Mouse (Mus musculus) cerebellum, adult 8-10 months (tissue): ENCODE measurements at regions not wholly inside any gene's neighbourhood (a gene's known extent, or its start where the extent isn't known, plus 50 kb on each side); places are given as distances from the start of the nearest gene placed in this dataset.

Experiments used
- DNase-seq: peaks from one replicate; pipeline ENCODE4 v3.0.0; 2022

GRCm38 (mm10) chr6:117622946-117623345 is 218.0 kb upstream of the Zfp637 start:
- no peak for DNase-seq

- no peak for DNase-seq
Measured at GRCm38 (mm10) chr6:117625716-117626115, 215.3 kb upstream of the Zfp637 start.

GRCm38 (mm10) chr6:117627461-117627860 is 213.5 kb upstream of the Zfp637 start:
- DNase-seq = no peak

- no peak for DNase-seq
Measured at GRCm38 (mm10) chr6:117646628-117647027, 194.4 kb upstream of the Zfp637 start.

GRCm38 (mm10) chr6:117650541-117650940 is 190.4 kb upstream of the Zfp637 start:
- no peak for DNase-seq

DNA sequence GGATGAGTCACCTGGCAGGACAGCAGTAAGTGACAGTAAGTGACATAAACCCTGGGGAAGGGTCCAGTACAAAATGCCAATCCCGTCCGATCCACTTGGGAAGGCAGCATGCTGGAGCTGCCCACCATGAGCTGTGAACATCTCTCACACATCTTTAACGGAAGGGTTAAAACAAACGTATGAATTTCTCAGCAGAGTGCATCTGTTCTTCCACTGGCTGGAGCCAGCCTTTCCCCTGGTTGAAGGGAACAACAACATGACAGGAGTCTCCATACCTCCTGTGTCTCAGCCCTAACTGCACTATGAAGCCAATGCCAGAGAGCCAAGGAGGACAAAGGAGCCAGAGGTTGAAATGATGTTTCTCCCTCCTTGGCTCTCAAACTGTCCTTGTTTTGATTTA is 189.4 kb upstream of the Zfp637 start:
- no peak for DNase-seq

DNA sequence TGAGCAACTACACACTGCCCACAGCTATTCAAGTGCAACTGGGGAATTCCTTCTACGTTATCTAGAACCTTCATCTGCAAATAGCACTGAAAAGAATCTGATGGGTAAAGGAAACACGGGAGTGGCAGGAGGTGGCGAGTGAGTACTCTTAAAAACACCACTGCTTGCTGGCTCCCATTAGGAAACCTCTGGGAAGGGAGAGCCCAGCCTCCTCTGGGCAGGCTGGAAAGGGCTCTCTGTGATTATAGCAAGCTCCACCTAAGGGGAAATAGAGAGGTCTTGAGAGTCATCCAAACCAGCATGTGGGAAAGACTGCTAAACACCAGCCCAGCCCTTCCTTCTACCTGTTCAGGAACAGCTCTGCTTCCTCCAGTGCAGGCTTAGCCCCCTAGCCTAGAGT is 189.0 kb upstream of the Zfp637 start:
- DNase-seq = no peak

DNA sequence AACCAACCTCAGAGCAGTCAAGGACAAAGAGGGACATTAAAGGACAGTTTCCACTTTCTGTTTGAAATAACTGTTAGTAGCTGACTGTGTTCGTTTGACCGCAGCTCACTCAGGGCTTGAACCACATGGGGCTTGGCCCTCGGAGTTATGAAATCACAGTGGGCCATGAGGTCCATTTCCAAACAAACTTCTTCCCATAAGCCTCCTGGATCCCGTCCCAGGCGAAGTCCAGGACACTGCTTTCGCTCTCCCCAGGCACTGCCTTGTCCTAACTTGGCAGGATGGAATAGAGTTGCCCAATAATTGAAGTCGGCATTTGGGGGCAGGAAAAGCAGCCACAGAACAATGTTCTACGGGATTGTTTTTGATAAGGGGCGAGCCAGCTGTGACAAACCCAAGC is 188.1 kb upstream of the Zfp637 start:
- DNase-seq = no peak

- DNase-seq = no peak
Measured at GRCm38 (mm10) chr6:117653886-117654425, 187.0 kb upstream of the Zfp637 start.

DNA sequence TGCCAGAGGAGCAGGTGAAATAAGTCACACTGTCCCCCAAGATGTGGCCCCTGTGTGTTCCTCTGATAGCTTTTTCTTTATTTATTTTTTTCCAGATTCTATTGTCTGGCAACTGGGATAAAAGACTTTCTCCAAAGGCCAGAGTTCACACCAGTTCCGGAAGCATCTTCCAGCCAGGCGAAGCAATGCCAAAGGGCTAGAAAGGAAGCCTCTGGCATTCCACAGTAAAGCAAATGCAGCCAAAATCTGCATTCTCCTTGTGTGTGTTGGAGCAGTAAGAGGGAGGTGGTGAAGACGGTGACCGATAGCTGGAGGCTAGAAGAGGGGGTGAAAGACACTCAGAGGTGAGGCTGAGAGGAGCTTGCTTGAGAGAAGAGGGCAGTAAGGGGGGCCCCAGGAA is 185.0 kb upstream of the Zfp637 start:
- no peak for DNase-seq

DNA sequence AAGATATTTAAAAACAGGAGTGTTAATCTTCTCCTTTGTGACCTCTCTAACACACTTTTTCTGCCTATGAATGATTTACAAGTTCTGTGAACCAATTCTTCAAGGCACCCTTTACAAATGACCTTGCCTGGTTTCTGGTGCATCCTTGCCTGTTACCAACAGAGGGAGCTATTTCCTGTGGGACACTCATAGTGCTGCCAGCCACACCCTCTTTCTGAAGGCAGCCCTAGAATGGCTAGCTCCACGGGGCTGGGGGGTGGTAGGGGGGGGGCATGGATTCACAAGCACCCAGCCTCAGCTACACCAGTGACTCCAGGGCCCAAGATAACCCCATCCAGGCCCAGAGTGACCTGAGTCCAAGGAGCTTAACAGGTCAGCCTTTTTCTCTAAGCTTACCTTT is 180.4 kb upstream of the Zfp637 start:
- no peak for DNase-seq

- DNase-seq = no peak
Measured at GRCm38 (mm10) chr6:117662635-117663034, 178.3 kb upstream of the Zfp637 start.

- DNase-seq = no peak
Measured at GRCm38 (mm10) chr6:117670337-117670736, 170.6 kb upstream of the Zfp637 start.

- DNase-seq = no peak
Measured at GRCm38 (mm10) chr6:117670792-117671525, 170.0 kb upstream of the Zfp637 start.

- no peak for DNase-seq
Measured at GRCm38 (mm10) chr6:117675059-117675800, 165.8 kb upstream of the Zfp637 start.

GRCm38 (mm10) chr6:117676064-117676821 is 164.7 kb upstream of the Zfp637 start:
- no peak for DNase-seq

GRCm38 (mm10) chr6:117677062-117677461 is 163.9 kb upstream of the Zfp637 start:
- DNase-seq = no peak

DNA sequence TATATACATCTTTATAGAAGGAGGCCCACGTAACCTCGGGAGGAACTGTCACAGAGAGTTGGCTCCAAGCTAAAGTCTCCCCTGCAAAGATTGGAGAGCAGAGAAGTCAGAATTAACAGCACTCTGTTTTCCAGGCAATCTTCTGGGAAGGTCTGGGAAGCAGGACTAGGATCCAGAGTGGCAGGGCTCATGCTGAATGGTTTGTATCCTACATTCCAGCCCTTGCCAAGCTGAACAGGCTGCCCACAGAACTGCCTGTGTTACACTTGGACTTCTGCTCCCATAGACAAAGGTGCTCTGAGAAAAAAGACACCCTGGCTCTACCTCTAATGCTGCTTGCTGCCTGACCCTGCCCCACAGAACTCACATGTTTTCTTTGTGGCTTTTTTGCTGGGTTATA is 163.2 kb upstream of the Zfp637 start:
- DNase-seq = no peak

DNA sequence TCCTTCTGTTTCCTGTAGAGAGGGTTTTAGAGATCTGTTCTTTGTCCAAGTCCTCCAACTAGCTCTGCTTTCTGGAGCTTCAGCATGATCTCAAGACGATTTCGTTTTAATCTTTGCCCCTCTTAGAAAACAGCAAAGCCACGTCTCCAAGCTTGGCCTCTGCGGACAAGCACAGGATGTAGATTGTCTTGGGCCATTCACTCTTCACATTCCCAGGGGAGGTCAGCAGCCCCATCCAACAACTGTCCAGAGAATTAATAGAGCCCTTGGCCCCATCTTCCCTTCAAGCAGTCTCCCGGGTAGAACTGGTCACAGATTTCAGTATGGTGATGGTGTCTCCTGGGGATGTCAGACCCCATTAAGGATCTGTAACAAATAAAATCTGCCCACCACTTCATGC is 162.7 kb upstream of the Zfp637 start:
- DNase-seq = no peak

DNA sequence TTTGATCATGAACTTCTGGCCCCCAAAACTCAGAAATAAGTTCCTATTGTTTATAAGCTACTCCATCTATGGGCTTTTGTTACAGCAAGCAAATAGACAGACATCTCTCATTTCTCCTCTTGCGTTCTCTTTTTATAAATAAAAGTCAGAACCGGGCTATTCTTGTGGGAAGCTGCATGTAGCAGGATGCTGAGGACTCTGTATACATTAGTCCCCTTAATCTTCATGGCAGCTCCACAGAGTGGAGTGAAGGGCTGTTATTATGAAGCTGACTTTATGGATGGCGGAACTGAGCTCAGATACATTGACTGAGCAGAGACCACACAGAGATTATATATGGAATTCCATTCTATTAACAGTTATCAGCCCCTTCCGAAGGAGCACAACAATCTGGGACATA is 162.1 kb upstream of the Zfp637 start:
- DNase-seq = no peak

GRCm38 (mm10) chr6:117686212-117686611 is 154.8 kb upstream of the Zfp637 start:
- no peak for DNase-seq

DNA sequence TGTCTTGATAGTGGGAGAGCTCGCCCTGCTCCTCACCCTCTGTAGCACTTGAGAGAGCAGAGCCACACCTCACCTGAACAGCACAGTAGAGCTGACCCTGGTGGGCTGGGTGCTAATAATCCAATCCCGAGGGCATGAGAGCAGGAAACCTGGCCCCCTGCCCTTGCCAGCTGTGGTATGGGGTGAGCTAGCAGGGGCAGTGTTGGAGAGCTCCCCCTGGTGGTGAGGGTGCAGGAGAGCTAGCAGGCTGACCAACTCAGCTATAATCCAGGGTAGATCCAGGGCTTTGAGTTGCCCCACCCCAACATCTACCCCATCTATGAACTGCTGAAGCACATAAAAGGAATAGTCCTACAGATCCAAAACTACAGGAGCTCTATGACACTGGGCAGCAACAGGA is 153.9 kb upstream of the Zfp637 start:
- no peak for DNase-seq

DNA sequence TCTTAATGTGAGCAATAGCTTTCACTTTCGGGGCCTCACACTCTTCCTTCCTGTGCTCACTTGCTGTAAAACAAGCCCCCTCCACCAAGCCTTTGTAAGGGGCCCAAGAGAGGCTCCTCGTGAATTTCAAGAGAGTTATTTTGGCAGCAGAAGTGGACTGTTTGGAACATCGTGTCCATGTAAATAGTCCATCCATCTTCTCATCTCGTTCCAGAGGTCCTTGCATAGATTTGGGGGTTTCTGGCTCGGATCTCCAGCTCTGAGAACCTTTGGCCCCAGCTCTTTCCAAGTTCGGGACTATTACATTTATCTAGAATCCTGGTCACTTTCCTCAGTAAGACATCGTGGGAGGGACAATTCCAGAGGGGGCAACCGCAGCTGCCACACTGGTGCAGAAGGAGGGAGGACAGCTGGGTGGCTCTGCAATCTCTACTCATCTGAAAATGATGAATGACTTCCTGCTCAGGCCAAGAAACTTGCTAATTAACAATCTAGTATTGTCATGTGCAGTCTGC is 152.3 kb upstream of the Zfp637 start:
- DNase-seq = no peak
